Mouse (Mus musculus) hindbrain, embryonic 10.5 days (tissue): ENCODE measurements at regions not wholly inside any gene's neighbourhood (a gene's known extent, or its start where the extent isn't known, plus 50 kb on each side); places are given as distances from the start of the nearest gene placed in this dataset.

Source experiments
- DNase-seq: peaks from one replicate; pipeline ENCODE4 v3.0.0-alpha.2; 2017; ENCODE audit warnings: low spot score
- H3K27ac ChIP-seq: fragments of 300-500 bp; sonication (generic); 2 replicates; pipeline ENCODE4 v1.5.1; 2016; ENCODE audit warnings: mild to moderate bottlenecking, moderate library complexity
- H3K27me3 ChIP-seq: fragments of 300-500 bp; sonication (generic); 2 replicates; pipeline ENCODE4 v1.6.1; 2016; ENCODE audit warnings: mild to moderate bottlenecking; ENCODE audit not compliant: poor library complexity, insufficient read depth, severe bottlenecking
- H3K36me3 ChIP-seq: fragments of 300-500 bp; sonication (generic); 2 replicates; pipeline ENCODE4 v1.6.1; 2016; ENCODE audit warnings: mild to moderate bottlenecking, moderate library complexity
- H3K4me1 ChIP-seq: fragments of 300-500 bp; sonication (generic); replicated peaks from 2 replicates; pipeline ENCODE4 v1.6.1; 2016; ENCODE audit warnings: mild to moderate bottlenecking
- H3K4me3 ChIP-seq: fragments of 300-500 bp; sonication (generic); 2 replicates; pipeline ENCODE4 v1.5.1; 2016; ENCODE audit warnings: mild to moderate bottlenecking, moderate library complexity
- H3K9me3 ChIP-seq: fragments of 300-500 bp; sonication (generic); 2 replicates; pipeline ENCODE4 v1.6.1; 2016; ENCODE audit warnings: mild to moderate bottlenecking, moderate library complexity
- WGBS: fragments of 180-500 bp; shearing (Covaris S2); methylation state at CpG from one replicate; pipeline ENCODE4 v1.1.7; 2016; 5-methylcytosine and 5-hydroxymethylcytosine counted together

DNA sequence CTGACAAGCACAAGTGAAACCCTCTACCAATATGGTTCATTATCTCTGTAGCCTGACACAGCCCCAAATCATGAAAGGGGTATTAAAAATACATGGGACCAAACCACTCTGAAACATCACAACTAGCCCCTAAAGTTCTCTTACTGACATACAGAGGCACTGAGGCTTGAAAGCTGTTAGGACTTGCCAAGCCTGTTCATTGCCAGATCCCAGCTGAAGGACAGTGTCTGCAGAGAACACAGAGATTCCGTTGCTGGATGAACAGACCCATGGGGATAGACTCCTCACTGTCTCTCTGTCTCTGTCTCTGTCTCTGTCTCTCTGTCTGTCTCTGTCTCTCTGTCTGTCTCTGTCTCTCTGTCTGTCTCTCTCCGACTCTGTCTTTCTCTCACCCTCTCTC, 382.5 kb upstream of the Rack1 start:
- 70% methylated on average over 2 of the region's 2 CpGs for WGBS
- Histone ChIP-seq H3K4me3 (no peak overlapping the region), H3K36me3 (no peaks in the 10 kb centered on the region), H3K9me3 (no peaks in the 10 kb centered on the region), H3K27ac (no peak overlapping the region), H3K27me3 (no peaks in the 10 kb centered on the region), H3K4me1 (0 out of 2 replicates have a peak, but pooled peaks cover 3% of the 10 kb centered on the region)
- no peak for DNase-seq

GRCm38 (mm10) chr11:48398032-48398431, 402.1 kb upstream of the Rack1 start:
- Histone ChIP-seq H3K4me3 (no peak overlapping the region), H3K36me3 (no peaks in the 10 kb centered on the region), H3K27me3 (no peaks in the 10 kb centered on the region), H3K27ac (no peak overlapping the region), H3K4me1 (no peaks in the 10 kb centered on the region), H3K9me3 (no peaks in the 10 kb centered on the region)
- 69% methylated on average over 2 of the region's 2 CpGs for WGBS
- no peak for DNase-seq

DNA sequence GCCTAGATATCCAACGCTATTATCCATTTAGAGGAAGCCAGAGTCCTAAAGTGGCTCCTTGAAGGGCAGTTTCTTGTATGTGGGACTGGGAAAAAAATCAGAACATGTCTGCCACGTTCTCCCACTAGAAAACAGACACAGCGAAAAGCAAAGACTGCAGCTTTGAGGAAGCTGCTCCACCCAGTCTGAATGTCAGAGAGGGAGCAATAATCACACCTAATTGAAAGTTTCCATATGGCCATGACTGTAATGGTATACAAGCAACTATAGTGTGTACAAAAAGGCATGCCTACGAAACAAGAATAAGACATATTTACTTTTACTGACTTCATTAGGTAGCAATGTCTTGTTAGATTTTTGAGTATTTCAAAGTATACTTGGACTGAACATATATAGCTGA, 392.7 kb upstream of the Sgcd start:
- DNase-seq: no peak
- Histone ChIP-seq H3K4me3 (no peak overlapping the region), H3K27ac (no peak overlapping the region), H3K27me3 (no peaks in the 10 kb centered on the region), H3K9me3 (no peaks in the 10 kb centered on the region), H3K4me1 (peaks cover 16% of the 10 kb centered on the region), H3K36me3 (no peaks in the 10 kb centered on the region)
- WGBS: 83% methylated on average over 4 of the region's 4 CpGs

GRCm38 (mm10) chr11:48378044-48378443, 389.3 kb upstream of the Sgcd start:
- Histone ChIP-seq H3K27ac (no peak overlapping the region), H3K36me3 (no peaks in the 10 kb centered on the region), H3K27me3 (no peaks in the 10 kb centered on the region), H3K4me3 (no peak overlapping the region), H3K9me3 (no peaks in the 10 kb centered on the region), H3K4me1 (peaks cover 17% of the 10 kb centered on the region)
- no peak for DNase-seq
- 57% methylated on average over 4 of the region's 4 CpGs for WGBS

- no peaks in the 10 kb centered on the region for H3K27me3 ChIP-seq
- H3K4me1 ChIP-seq: peaks cover 17% of the 10 kb centered on the region
- no peak overlapping the region for H3K4me3 ChIP-seq
- H3K9me3 ChIP-seq: no peaks in the 10 kb centered on the region
- H3K27ac ChIP-seq: no peak overlapping the region; the same call in 1 of the 2 replicates
- DNase-seq: no peak
- H3K36me3 ChIP-seq: no peaks in the 10 kb centered on the region
These were observed 388.5 kb upstream of the Sgcd start for GRCm38 (mm10) chr11:48377269-48377668.

GRCm38 (mm10) chr11:48351349-48352023, 362.7 kb upstream of the Sgcd start:
- no peak for DNase-seq
- no peaks in the 10 kb centered on the region for H3K27me3 ChIP-seq
- H3K36me3 ChIP-seq: no peaks in the 10 kb centered on the region
- H3K9me3 ChIP-seq: no peaks in the 10 kb centered on the region
- WGBS: 80% methylated on average over 4 of the region's 4 CpGs
- no peaks in the 10 kb centered on the region for H3K4me1 ChIP-seq
- no peak overlapping the region for H3K4me3 ChIP-seq
- no peak overlapping the region for H3K27ac ChIP-seq

GRCm38 (mm10) chr11:48314500-48314899, 325.7 kb upstream of the Sgcd start:
- no peaks in the 10 kb centered on the region for H3K9me3 ChIP-seq
- WGBS: 61% methylated on average over 1 of the region's 1 CpGs
- H3K27me3 ChIP-seq: no peaks in the 10 kb centered on the region
- DNase-seq: peak; percentile 12
- H3K4me3 ChIP-seq: no peak overlapping the region
- no peaks in the 10 kb centered on the region for H3K4me1 ChIP-seq
- H3K27ac ChIP-seq: no peak overlapping the region
- H3K36me3 ChIP-seq: no peaks in the 10 kb centered on the region

DNA sequence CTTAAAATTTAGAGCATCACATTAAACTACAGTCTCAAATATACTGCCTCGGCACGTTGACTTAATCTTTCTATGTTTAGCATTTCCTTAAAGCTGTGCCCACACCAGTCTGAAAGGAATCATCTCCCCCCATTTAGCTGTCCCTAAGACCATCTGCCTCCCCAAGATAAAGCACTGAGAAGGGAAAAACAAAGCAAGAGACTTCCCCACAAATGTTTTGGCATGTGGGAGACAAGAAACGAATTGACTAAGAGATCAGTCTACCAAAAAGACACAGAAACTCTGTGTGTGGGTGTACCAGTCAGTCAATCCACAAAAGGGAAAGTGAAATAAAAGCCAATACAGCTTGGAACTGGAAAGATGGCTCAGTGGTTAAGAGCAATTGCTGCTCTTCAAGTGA, 306.6 kb upstream of the Sgcd start:
- no peaks in the 10 kb centered on the region for H3K27me3 ChIP-seq
- no peak for DNase-seq
- H3K4me1 ChIP-seq: no peaks in the 10 kb centered on the region
- no peaks in the 10 kb centered on the region for H3K36me3 ChIP-seq
- 81% methylated on average over 3 of the region's 3 CpGs for WGBS
- no peaks in the 10 kb centered on the region for H3K9me3 ChIP-seq
- no peak overlapping the region for H3K4me3 ChIP-seq
- H3K27ac ChIP-seq: no peak overlapping the region

DNA sequence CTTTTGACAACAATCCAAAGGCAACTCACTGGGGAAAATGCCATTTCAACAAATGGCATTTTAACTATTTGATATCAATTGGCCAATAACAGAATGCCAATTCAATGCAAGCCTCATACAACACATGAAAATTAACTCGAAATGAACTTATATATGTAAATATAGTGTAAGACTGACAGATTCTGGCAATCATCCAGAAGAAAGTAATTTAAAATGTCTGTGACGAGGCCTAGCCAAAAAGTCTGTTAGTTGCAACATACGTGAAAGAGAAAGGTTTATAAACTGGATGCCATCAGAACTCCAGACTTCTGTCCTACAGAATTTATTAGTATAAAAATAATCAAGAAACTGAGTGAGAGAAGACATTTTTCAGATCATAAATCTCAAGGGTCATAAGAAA, 273.7 kb upstream of the Sgcd start:
- Histone ChIP-seq H3K9me3 (no peaks in the 10 kb centered on the region), H3K4me3 (no peak overlapping the region), H3K27ac (no peak overlapping the region), H3K36me3 (no peaks in the 10 kb centered on the region), H3K27me3 (no peaks in the 10 kb centered on the region), H3K4me1 (no peaks in the 10 kb centered on the region)
- WGBS: 89% methylated on average over 3 of the region's 3 CpGs
- no peak for DNase-seq

- WGBS: 41% methylated on average over 1 of the region's 1 CpGs
- H3K27me3 ChIP-seq: no peaks in the 10 kb centered on the region
These were observed 272.3 kb upstream of the Sgcd start for GRCm38 (mm10) chr11:48261089-48261488.

GRCm38 (mm10) chr11:48250678-48251317, 262.0 kb upstream of the Sgcd start:
- DNase-seq: peak; percentile 6
- WGBS: 49% methylated on average over 4 of the region's 4 CpGs
- H3K27me3 ChIP-seq: no peaks in the 10 kb centered on the region

More at GRCm38 (mm10) chr11:48261089-48261488, 272.3 kb upstream of the Sgcd start:
- no peak overlapping the region for H3K27ac ChIP-seq
- no peaks in the 10 kb centered on the region for H3K4me1 ChIP-seq
- no peak overlapping the region for H3K4me3 ChIP-seq
- no peaks in the 10 kb centered on the region for H3K36me3 ChIP-seq
- no peak for DNase-seq
- no peaks in the 10 kb centered on the region for H3K9me3 ChIP-seq

DNA sequence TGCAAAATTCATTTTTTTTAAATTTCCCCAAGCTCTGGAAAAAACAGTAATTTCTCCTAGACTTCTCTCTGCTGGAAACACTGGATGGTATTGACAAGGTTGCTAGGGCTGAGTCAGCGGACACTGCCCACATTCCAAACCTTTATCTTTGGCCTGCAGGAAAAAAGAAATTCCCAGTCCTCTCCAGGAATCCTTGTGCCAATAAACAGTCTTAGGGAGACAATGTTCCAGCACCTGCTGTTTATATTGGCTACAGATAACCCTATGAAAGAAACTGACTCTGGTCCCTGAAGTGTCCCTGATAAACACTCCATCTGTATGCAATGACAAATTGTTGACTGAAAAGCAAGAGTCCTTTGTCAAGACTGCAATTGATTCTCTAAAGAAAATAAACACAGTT, 260.5 kb upstream of the Sgcd start:
- Histone ChIP-seq H3K9me3 (no peaks in the 10 kb centered on the region), H3K27ac (no peak overlapping the region), H3K36me3 (no peaks in the 10 kb centered on the region), H3K4me1 (0 out of 2 replicates have a peak, but pooled peaks cover 4% of the 10 kb centered on the region), H3K4me3 (no peak overlapping the region), H3K27me3 (no peaks in the 10 kb centered on the region)
- DNase-seq: no peak
- 35% methylated on average over 1 of the region's 1 CpGs for WGBS

More at GRCm38 (mm10) chr11:48250678-48251317, 262.0 kb upstream of the Sgcd start:
- Histone ChIP-seq H3K4me1 (0 out of 2 replicates have a peak, but pooled peaks cover 4% of the 10 kb centered on the region), H3K4me3 (no peak overlapping the region), H3K36me3 (no peaks in the 10 kb centered on the region), H3K9me3 (no peaks in the 10 kb centered on the region), H3K27ac (no peak overlapping the region)

DNA sequence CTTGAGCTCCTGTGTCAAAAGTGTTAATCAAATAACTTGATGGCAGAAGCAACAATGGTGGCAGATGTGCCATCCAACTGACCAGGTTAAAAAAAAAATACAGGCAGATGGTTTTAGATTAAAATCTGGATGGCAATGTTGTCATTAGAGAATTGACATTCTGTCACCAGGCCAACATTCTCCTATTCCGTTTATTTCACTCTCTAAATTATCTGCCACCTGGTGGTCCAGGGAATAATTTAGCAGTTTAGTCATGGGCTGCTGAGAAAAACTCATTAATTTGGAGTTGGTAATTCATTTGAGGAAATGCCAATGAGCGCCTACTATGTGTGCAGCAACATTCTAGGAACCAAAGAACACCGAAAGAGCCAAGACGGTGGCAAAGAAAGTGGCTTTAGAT, 232.4 kb upstream of the Sgcd start:
- DNase-seq: no peak
- H3K4me1 ChIP-seq: no peaks in the 10 kb centered on the region
- no peak overlapping the region for H3K27ac ChIP-seq
- H3K27me3 ChIP-seq: no peaks in the 10 kb centered on the region
- H3K9me3 ChIP-seq: no peaks in the 10 kb centered on the region
- WGBS: 88% methylated on average over 4 of the region's 4 CpGs
- no peak overlapping the region for H3K4me3 ChIP-seq
- H3K36me3 ChIP-seq: no peaks in the 10 kb centered on the region
